Mouse (Mus musculus) lung, embryonic 16.5 days (tissue): Measurements from ENCODE around the gene Ascl2. TPM values are rescaled to one million over a fixed set of nuclear protein-coding genes. Genes with fewer than 3 reads are reported as not detected.

Experiments used
- ATAC-seq: fragments of 200-750 bp; cut with Nextera tagmentation; 2 replicates; pipeline ENCODE4 v1.8.0; 2017; ENCODE audit warnings: low read depth, mild to moderate bottlenecking, moderate library complexity
- H3K27ac ChIP-seq: fragments of 300-500 bp; sonication (generic); 2 replicates; pipeline ENCODE4 v1.5.1; 2014; ENCODE audit warnings: mild to moderate bottlenecking, control low read depth, low read length
- H3K27me3 ChIP-seq: fragments of 300-500 bp; sonication (generic); 2 replicates; pipeline ENCODE4 v1.6.1; 2014; ENCODE audit warnings: low read depth, low read length, mixed read lengths; ENCODE audit not compliant: control insufficient read depth, insufficient read depth
- H3K36me3 ChIP-seq: fragments of 300-500 bp; sonication (generic); 2 replicates; pipeline ENCODE4 v1.6.1; 2014; ENCODE audit warnings: low read length; ENCODE audit not compliant: control insufficient read depth, insufficient read depth
- H3K4me1 ChIP-seq: fragments of 300-500 bp; sonication (generic); replicated peaks from 2 replicates; pipeline ENCODE4 v1.6.1; 2014; ENCODE audit warnings: low read length, mixed read lengths; ENCODE audit not compliant: control insufficient read depth, insufficient read depth
- H3K4me2 ChIP-seq: fragments of 300-500 bp; sonication (generic); 2 replicates; pipeline ENCODE4 v1.6.1; 2014; ENCODE audit warnings: low read depth, low read length, control low read depth
- H3K4me3 ChIP-seq: fragments of 300-500 bp; sonication (generic); 2 replicates; pipeline ENCODE4 v1.5.1; 2014; ENCODE audit warnings: mild to moderate bottlenecking, low read length, control low read depth
- H3K9ac ChIP-seq: fragments of 300-500 bp; sonication (generic); 2 replicates; pipeline ENCODE4 v1.6.1; 2014; ENCODE audit warnings: low read length, control low read depth
- H3K9me3 ChIP-seq: fragments of 300-500 bp; sonication (generic); 2 replicates; pipeline ENCODE4 v1.6.1; 2016; ENCODE audit warnings: low read length; ENCODE audit not compliant: control insufficient read depth
- WGBS: fragments of 180-500 bp; shearing (Covaris S2); extraction: QIAGEN DNeasy Blood & Tissue Kit; methylation state at CpG from one replicate; pipeline ENCODE4 v1.1.7; 2014; 5-methylcytosine and 5-hydroxymethylcytosine counted together
- polyA plus RNA-seq: library from polyadenylated mRNA; unstranded; fragments of >200 nt; fragmentation: Nextera tagmentation; extraction: Ambion mirVana; gene quantifications from 2 replicates; pipeline ENCODE4 v1.2.1, GENCODE M21; 2015

Gene Ascl2
- polyA plus RNA-seq: 3.2 and 3.4 TPM in 2 replicates

GRCm38 (mm10) chr7:142968809-142969511 lies at the start of gene Ascl2:
Gene Ascl2 (minus strand): TSS chr7:142969264.
- peak; percentile 46 for ATAC-seq
- H3K36me3 ChIP-seq: no peaks in the 10 kb centered on the region
- peak within 1 kb of the TSS; percentile 55 for H3K9ac ChIP-seq
- H3K4me2 ChIP-seq: peak within 1 kb of the TSS; percentile 94
- H3K9me3 ChIP-seq: no peaks in the 10 kb centered on the region
- H3K4me1 ChIP-seq: peaks cover 21% of the 10 kb centered on the region
- peak within 1 kb of the TSS; percentile 52 for H3K4me3 ChIP-seq
- H3K27ac ChIP-seq: peak within 1 kb of the TSS; percentile 9; the same call in 1 of the 2 replicates
- peaks cover 50% of the 10 kb centered on the region for H3K27me3 ChIP-seq
- under 1% methylated on average over 51 of the region's 51 CpGs for WGBS

GRCm38 (mm10) chr7:143017181-143017580 lies 48.1 kb upstream of the Ascl2 start:
- peak overlapping the region; percentile 65; the same call in 1 of the 2 replicates for H3K27ac ChIP-seq

GRCm38 (mm10) chr7:143016424-143017142 lies 47.5 kb upstream of the Ascl2 start:
- peak; percentile 47 for ATAC-seq

More at GRCm38 (mm10) chr7:143017181-143017580, 48.1 kb upstream of the Ascl2 start:
- Histone ChIP-seq H3K36me3 (no peaks in the 10 kb centered on the region), H3K4me1 (peaks cover 39% of the 10 kb centered on the region), H3K4me2 (no peak overlapping the region), H3K9ac (no peak overlapping the region), H3K4me3 (no peak overlapping the region), H3K9me3 (no peaks in the 10 kb centered on the region), H3K27me3 (no peaks in the 10 kb centered on the region)
- 87% methylated on average over 4 of the region's 4 CpGs for WGBS
- no peak for ATAC-seq

GRCm38 (mm10) chr7:143015755-143016423 lies 46.8 kb upstream of the Ascl2 start:
- H3K27me3 ChIP-seq: no peaks in the 10 kb centered on the region
- no peaks in the 10 kb centered on the region for H3K9me3 ChIP-seq
- H3K4me2 ChIP-seq: peak overlapping the region; percentile 35
- WGBS: 0% methylated on average over 1 of the region's 1 CpGs
- peak overlapping the region; percentile 92 for H3K27ac ChIP-seq
- peak; percentile 92 for ATAC-seq
- peaks cover 50% of the 10 kb centered on the region for H3K4me1 ChIP-seq
- H3K9ac ChIP-seq: peak overlapping the region; percentile 21; the same call in 1 of the 2 replicates
- H3K36me3 ChIP-seq: no peaks in the 10 kb centered on the region
- H3K4me3 ChIP-seq: no peak overlapping the region

More at GRCm38 (mm10) chr7:143016424-143017142, 47.5 kb upstream of the Ascl2 start:
- 45% methylated on average over 9 of the region's 9 CpGs for WGBS
- H3K9me3 ChIP-seq: no peaks in the 10 kb centered on the region
- H3K9ac ChIP-seq: peak overlapping the region; percentile 21; the same call in 1 of the 2 replicates
- H3K4me3 ChIP-seq: no peak overlapping the region
- H3K36me3 ChIP-seq: no peaks in the 10 kb centered on the region
- H3K4me2 ChIP-seq: peak overlapping the region; percentile 35
- peak overlapping the region; percentile 92 for H3K27ac ChIP-seq
- no peaks in the 10 kb centered on the region for H3K27me3 ChIP-seq
- peaks cover 44% of the 10 kb centered on the region for H3K4me1 ChIP-seq

GRCm38 (mm10) chr7:143014862-143015659 lies 46.0 kb upstream of the Ascl2 start:
- Histone ChIP-seq H3K4me1 (peaks cover 58% of the 10 kb centered on the region), H3K36me3 (no peaks in the 10 kb centered on the region), H3K27me3 (no peaks in the 10 kb centered on the region), H3K27ac (peak overlapping the region; percentile 92), H3K4me2 (no peak overlapping the region), H3K9me3 (no peaks in the 10 kb centered on the region), H3K9ac (no peak overlapping the region), H3K4me3 (no peak overlapping the region)
- no peak for ATAC-seq
- 74% methylated on average over 7 of the region's 7 CpGs for WGBS

- WGBS: 65% methylated on average over 8 of the region's 8 CpGs
- H3K9ac ChIP-seq: no peak overlapping the region
- no peaks in the 10 kb centered on the region for H3K27me3 ChIP-seq
- H3K4me2 ChIP-seq: no peak overlapping the region
- no peaks in the 10 kb centered on the region for H3K9me3 ChIP-seq
- no peaks in the 10 kb centered on the region for H3K36me3 ChIP-seq
- H3K4me1 ChIP-seq: peaks cover 71% of the 10 kb centered on the region
- H3K4me3 ChIP-seq: no peak overlapping the region
- no peak for ATAC-seq
- H3K27ac ChIP-seq: peak overlapping the region; percentile 56
Observed at GRCm38 (mm10) chr7:143013420-143014178, 44.5 kb upstream of the Ascl2 start.

- no peak overlapping the region for H3K4me3 ChIP-seq
- no peaks in the 10 kb centered on the region for H3K9me3 ChIP-seq
- WGBS: 50% methylated on average over 5 of the region's 5 CpGs
- no peak for ATAC-seq
- peaks cover 82% of the 10 kb centered on the region for H3K4me1 ChIP-seq
- H3K36me3 ChIP-seq: no peaks in the 10 kb centered on the region
- H3K27ac ChIP-seq: peak overlapping the region; percentile 58
- H3K4me2 ChIP-seq: no peak overlapping the region
- H3K9ac ChIP-seq: no peak overlapping the region
- H3K27me3 ChIP-seq: no peaks in the 10 kb centered on the region
Observed at GRCm38 (mm10) chr7:143012230-143012875, 43.3 kb upstream of the Ascl2 start.

- Histone ChIP-seq H3K36me3 (no peaks in the 10 kb centered on the region), H3K4me1 (peaks cover 80% of the 10 kb centered on the region), H3K9ac (no peak overlapping the region), H3K9me3 (no peaks in the 10 kb centered on the region), H3K27ac (no peak overlapping the region), H3K27me3 (no peaks in the 10 kb centered on the region), H3K4me2 (no peak overlapping the region), H3K4me3 (no peak overlapping the region)
- ATAC-seq: no peak
- WGBS: 61% methylated on average over 1 of the region's 1 CpGs
Observed at GRCm38 (mm10) chr7:143011226-143011625, 42.2 kb upstream of the Ascl2 start.
